Mouse (Mus musculus) erythroblast, embryonic 14.5 days (primary cell): ENCODE data around the gene Lpin1.

Source experiments
- GATA1 ChIP-seq: IDR thresholded peaks from 2 replicates; pipeline ENCODE4 v1.6.1; 2012; ENCODE audit warnings: low read length, inconsistent platforms, mixed read lengths
- TAL1 ChIP-seq: IDR thresholded peaks from 3 replicates; pipeline ENCODE4 v1.6.1; 2012; ENCODE audit warnings: low read length, inconsistent platforms, mixed read lengths

DNA sequence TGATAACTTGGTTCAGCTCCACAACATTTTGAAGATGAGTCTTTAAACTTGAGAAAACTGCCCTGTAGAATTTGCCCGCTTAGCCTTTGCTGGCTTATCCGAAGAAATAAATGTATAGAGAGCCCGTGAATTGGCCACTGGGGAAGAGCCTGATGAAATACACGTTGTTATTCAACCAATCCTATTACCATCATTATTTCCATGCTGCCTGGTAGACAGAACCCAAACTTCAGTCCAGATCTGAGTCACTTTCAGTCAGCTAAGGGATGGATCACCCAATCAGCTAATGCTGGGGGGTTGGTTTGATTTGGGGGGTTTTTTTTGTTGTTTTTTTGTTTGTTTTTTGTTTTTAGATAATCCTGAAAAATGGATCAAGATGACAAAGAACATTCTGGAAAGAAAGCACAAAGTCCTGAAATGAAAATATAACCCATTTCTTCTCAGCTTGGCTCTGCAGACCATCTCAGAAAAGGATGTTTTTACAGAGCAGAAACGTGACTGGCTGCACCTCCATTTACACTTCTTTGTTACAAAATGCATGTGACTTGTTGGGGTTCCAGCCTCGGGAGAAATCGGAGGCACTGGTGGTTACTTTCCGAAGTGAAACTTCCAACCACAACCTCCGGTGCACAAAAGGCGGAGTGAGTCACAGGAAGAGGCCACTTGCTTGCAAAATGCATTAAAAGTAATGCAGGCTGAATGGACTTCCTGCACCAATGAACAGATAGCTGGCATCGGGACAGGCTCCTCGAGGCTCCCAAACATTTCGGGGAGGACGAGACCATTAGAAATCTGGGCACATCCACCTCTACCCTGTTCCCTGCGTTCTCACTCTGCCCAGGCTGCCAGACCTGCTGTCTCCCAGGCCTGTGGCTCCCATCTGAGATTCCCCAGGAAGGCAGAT is 78.6 kb downstream of the Lpin1 start:
- TF ChIP-seq GATA1 (no peak), TAL1 (no peak)
